Mouse (Mus musculus) kidney, postnatal 4 days (tissue): ENCODE measurements around the gene Rapgef4.

Experiments used
- DNase-seq, 2 experiments: peaks; one replicate each; pipeline ENCODE4 v3.0.0; 2021; ENCODE audit warnings: mixed read lengths in 2 of 2

Gene Rapgef4

GRCm38 (mm10) chr2:72152746-72153145, 171.7 kb downstream of the Rapgef4 start:
- DNase-seq = no peak

GRCm38 (mm10) chr2:72153851-72154250, 172.8 kb downstream of the Rapgef4 start:
- no peak for DNase-seq

DNA sequence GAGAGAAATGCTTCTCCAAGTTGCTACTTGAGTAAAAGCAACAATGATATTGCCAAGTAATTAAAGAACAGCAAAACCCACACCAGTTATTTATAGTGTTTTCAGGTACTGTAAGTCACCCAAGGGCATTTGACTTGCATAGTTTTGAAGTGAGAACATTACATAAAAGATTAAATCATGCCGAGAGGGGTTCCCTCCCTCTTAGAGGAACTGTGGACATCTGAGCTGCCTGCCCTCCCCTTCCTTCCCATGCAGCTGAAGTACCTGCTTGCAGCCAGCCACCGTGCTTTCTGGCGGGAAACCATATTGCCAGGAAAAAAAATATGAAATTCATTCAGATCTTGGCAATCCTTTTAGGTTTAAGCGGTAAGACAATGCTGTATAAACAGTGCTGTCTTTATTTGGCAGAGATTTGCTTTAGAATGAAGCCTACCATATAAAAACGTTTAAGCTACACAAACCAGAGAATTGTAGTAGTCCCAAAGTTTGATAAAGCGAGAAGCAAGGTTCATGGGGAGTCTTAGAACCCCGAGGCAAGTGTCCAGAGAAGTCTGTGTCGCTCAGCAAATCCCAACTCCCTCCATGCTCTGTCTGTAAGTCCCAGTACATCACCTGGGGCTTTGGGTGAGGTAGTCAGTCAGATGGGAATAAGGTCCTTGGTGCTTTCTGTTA, 174.2 kb downstream of the Rapgef4 start:
- DNase-seq = no peak

DNA sequence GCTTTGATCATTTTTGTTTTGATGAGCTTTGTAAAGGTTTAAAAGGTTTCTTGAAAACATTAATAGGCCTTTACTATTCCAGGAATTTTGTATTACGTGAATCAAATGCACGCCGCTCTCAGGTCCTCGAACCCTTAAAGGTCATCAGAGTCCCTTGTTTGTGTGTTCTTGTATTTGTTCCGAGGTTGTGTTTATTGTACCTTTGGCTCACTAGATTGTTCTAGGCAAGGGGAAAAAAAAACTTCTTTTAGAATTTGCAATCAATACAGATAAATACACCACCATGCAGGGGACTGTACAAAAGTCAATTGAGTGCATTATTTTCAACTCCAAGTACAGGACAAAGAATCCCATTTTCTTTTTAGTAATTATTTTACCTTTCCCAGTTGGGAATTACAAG, 175.4 kb downstream of the Rapgef4 start:
- DNase-seq = no peak

DNA sequence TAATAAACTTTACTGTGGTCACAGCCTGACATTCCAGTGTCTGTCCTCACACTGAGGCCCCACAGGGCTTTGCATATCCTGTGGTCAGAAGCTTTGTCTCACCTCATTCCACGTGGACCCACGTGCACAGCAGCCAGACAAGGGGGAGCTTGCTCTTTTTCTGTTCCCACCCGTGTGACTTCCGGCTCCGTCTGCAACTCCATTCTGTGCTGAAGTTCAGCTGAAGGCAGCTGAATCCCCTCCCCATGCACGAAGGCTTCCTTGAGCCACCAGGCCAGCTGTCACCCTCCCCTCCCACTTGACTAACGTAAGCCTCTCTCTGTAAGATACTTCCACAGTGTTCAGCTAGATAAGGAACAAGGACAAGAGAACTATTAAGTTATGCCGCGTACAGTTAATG, 176.5 kb downstream of the Rapgef4 start:
- peak; percentile 9 to 38 for DNase-seq

DNA sequence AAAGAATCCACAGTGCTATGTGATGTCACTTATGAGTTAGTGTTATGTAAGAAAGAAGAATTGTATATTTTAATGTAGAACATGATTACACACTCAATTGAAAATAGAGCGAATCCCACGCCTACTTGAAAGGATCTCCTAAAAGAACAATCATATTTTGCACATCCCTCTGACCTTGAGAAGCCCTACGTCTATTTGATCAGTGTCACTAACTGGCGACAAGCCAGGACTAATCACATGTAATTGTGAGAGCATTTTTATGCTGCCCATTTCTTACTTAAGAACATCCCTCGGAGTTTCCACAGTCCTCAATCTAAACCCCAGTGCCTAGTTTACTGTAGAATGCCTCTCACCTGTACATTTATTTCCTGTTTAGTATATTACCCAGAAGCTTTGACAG, 177.0 kb downstream of the Rapgef4 start:
- DNase-seq = no peak

GRCm38 (mm10) chr2:72158691-72159225, 177.7 kb downstream of the Rapgef4 start:
- no peak for DNase-seq

DNA sequence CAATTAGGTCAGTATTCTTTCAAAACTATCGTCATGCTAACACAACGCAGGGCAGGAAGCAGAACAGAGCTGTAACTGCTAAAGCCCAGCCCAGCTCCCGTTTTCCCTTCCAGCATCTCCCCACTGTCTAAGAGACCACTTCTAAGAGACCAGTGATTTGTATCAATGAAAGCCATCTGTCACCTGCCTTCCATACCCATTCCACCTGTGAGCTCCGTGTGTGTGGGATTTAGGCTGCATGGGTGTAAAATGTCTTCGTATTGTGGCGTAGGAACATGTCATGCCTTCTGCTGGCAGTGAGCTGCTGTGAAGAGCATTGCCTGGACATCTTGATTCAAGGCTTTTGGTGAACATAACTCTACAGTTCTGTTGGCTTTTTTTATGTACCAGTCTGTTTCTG, 178.2 kb downstream of the Rapgef4 start:
- no peak for DNase-seq

DNA sequence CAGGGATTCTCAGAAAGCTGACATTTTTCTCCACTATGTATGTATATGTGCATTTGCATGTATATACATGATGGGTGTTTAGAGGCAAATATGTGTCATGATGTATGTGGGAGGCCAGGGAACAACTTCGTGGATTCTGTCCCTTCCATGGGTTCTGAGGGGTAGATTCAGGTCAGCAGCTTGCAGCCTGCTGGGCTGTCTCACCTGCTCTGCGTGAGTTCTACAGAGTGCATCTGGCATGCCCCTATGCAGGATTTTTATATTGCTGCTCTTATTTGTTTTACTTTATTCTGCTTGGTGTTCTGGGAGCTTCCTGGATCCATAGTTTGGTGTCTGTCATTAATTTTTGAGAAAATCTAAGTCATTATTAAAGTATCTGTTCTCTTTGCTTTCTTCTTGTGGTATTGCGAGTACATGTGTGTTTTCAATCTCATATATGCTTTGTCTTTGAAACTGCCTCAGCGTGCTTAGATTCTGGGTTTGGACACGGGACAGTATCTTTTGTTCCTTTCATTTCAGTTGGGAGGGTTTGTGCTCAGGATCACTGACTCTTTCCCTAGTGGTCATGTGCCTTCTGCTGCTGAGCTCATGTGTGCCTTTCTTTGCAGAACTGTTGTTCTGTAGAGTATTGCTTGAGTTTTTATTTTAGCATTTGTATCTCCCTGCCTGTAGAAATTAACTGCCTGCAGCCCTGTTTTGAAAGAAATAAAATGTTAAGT, 184.3 kb downstream of the Rapgef4 start:
- no peak for DNase-seq

- DNase-seq = no peak
Measured at GRCm38 (mm10) chr2:72169451-72170100, 188.5 kb downstream of the Rapgef4 start.

DNA sequence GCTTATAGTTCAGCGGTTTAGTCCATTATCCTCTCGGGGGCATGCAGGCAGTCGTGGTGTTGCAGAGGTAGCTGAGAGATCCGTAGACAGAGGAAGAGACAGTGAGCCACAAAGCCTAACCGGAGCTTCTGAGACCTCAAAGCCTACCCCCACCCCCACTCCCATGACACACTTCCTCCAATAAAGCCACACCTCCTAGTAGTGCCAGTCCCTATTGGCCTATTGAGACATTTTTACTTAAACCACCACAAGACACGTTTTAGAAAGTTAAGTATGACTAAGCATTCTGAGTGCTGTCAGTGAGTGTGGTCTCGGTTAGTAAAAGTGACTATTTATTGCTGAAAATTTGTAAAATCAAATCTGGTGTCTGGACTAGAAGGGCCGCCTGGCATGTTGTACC, 189.5 kb downstream of the Rapgef4 start:
- no peak for DNase-seq

GRCm38 (mm10) chr2:72171204-72171603, 190.2 kb downstream of the Rapgef4 start:
- no peak for DNase-seq

GRCm38 (mm10) chr2:72173010-72173409, 192.0 kb downstream of the Rapgef4 start:
- DNase-seq = no peak

DNA sequence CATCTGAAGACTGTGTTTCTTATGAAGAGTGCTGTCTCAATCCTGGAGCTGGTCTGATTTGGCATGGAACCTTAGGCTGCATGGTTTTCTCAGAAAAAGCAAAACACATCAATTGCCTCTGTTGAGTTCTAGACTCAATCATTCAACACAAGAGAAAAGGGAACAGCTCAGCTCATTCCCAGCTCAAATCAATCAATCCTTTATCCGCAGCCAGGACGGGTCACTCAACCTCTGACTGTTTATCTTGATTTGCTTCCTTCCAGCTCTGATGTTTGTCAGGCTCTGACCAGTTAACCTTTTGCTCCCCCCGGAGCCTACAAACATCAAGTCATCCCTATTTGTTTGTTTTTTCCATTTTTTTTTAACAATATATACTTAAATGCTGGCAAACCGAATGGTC, 192.8 kb downstream of the Rapgef4 start:
- no peak for DNase-seq

DNA sequence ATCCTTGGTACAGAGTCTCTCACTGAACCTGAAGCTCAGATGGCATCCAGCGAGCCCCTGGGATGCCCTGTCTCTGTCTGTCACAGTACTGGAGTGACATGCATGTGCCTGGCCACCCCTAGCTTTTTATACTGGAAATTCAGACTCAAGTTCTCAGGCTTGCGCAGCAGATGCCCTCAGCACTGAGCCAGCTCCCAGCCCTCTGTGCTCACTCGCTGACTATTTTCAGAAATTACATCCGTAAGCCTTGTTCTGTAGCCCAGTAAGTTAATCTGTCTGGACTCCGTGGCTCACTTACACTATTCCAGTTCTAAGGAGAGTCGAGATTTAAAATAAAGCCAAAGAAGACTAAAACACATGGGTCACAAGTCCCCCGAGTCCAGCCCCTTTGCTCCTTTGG, 194.5 kb downstream of the Rapgef4 start:
- no peak for DNase-seq

DNA sequence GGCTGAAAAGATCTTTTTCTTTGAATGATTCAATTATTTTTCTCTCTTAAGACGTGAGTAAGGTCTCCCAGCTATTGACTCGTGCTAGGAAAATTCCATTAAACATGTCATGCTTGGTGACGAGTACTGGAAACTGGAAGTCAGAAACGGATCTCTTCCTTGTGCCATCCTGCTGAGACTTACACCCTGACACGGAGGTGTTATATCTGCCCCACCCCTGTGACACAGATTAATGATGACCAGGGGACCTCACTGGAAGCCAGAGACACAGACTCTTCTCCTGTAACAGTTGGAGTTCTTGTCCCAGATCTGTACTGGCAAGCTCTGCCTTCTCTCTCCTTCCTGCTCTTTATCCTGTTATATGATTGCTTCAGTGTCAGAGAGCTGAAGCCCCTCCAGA, 194.9 kb downstream of the Rapgef4 start:
- no peak for DNase-seq

DNA sequence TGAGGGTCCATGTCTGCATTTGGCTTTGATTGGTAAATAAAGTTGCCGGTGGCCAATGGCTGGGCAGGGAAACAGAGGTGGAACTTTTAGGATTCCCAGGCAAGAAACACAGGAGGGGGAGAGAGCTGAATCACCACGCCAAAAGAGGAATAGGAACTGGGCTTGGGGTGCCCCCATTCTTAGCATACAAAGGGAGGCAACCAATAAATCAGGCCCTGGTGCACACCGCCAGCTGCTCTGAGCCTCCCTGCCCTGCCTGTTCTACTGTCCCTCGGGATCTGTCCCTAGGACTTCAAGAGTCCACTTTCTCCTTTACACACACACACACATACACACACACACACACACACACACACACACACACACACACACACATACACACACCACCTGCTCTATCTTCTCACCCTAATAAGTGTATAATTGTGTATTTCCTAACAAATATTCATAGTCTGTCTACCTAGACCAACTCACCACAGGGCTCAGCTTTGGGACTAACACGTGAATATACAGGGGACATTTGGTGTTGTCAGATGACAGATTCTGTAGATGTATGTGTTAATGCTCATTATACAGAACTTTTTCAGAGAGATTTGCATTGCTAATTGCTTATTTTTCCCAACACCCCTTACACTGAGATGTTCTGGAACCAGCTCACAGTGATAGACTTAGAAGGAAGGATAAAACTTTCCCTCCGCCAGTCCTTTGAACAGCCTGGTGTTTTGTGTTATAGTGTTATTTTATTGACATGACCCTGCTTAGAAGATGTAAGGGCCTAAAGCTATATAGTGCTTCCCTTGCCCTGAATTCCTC, 196.4 kb downstream of the Rapgef4 start:
- DNase-seq = no peak

DNA sequence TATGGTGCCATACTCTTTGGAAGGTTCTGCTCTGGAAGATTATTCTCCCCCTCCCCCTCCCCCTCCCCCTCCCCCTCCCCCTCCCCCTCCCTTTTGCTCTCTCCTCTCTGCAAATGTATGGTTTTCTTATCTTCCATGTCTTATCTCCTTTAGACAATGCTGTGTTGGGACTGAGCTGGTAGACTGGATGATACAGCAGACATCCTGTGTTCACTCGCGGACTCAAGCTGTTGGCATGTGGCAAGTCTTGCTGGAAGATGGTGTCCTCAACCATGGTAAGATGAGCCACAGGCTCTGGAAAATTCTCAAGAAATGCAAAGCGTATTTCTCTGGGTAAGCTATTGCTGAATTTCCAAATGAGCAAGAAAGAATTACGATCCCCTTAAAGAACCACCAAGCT, 197.0 kb downstream of the Rapgef4 start:
- no peak for DNase-seq

DNA sequence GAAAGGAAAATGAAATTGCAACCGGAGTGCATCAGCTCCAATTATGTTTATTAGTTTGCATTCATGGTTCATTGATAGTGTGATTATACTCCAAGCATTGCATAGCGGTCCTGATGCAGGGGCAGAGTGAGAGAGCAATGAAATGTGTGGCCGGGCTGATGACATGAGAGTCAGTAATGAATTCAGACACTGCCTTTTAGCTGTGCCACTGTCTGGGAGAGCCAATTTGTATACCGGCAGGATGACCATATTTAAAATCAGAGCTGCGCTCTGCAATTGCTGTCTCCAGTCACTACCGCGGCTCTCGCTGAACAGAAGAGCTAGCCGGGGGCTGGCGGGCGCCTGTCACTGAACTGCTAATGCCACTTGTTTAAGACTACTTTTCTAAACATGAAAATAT, 197.5 kb downstream of the Rapgef4 start:
- DNase-seq = no peak

DNA sequence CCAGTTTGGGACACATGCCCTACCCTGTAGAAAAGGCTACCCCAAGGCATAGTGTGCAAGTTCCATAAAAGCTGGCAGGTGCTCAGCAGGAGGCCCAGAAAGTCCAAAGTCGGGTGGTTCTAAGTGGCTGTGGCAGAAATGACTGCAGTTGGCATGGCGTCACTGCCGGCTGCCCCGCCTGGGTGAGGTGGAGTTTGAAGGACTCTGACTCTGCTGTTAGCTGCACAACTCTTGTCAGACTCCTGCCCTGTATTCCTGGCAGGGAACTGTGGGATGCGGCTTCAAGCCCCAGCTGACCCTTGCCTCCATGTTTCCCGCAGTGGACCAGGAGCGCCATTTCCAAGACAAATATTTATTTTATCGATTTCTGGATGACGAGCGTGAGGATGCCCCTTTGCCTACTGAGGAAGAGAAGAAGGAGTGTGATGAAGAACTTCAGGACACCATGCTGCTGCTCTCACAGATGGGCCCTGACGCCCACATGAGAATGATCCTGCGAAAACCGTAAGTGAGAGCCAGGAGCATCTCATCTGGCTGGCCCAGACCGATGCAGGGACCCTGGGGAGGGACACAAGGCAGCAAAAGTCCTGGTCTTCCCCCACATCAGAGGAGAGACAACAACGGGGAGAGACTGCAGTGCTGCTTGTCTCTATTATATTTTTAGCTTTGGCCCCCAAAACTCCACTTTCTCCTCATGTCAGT, 198.7 kb downstream of the Rapgef4 start:
- DNase-seq = no peak

DNA sequence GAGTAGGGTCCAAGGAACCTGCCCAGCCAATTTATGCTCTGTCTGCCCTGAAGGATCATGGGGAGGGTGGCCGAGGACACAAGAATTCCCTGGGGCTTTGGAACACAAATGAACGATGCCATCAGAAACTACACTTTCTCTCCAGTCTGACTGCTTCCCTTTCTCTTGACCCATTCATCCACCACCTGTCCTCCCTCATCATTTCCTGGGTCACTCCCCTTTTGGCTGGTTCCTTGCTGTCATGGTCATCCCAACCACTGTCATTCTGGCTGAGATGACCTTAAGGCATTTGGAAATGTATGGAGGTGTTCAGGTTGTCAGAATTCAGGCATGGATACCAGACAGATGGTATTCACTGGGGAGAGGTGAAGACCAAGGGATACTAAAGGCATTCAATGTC, 200.4 kb downstream of the Rapgef4 start:
- DNase-seq = no peak

DNA sequence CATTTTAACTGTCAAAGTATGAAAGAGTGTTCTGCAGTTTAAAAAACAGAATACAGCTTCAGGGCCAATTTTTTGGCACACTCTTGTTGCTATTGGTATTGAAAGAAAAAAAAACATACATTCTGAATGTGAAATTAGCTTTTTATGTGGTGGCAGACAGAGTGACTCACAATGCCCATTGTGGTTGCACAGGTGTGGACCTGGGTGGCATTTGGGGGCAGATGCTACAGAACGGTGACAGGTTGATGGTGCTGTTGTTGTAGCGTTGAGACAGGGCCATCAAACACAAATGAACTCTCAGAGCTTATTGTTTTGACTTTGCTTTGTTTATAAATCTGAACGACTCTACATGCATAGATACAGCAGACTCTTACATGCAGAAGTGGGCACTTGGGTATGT, 202.7 kb downstream of the Rapgef4 start:
- DNase-seq = no peak
